Mouse (Mus musculus): ENCODE data around the gene Pias4. TPM values are rescaled to one million over a fixed set of nuclear protein-coding genes. Genes with fewer than 3 reads are reported as not detected.
"Not testable (repeated sequence)": the region's sequence is repeated elsewhere in the genome, so short reads cannot be mapped to it uniquely, and the experiment has no call there.

Gene Pias4
- 54.2 and 57.0 TPM in 2 replicates for polyA plus RNA-seq (2015; fragmentation: Nextera tagmentation; extraction: Ambion mirVana)

DNA sequence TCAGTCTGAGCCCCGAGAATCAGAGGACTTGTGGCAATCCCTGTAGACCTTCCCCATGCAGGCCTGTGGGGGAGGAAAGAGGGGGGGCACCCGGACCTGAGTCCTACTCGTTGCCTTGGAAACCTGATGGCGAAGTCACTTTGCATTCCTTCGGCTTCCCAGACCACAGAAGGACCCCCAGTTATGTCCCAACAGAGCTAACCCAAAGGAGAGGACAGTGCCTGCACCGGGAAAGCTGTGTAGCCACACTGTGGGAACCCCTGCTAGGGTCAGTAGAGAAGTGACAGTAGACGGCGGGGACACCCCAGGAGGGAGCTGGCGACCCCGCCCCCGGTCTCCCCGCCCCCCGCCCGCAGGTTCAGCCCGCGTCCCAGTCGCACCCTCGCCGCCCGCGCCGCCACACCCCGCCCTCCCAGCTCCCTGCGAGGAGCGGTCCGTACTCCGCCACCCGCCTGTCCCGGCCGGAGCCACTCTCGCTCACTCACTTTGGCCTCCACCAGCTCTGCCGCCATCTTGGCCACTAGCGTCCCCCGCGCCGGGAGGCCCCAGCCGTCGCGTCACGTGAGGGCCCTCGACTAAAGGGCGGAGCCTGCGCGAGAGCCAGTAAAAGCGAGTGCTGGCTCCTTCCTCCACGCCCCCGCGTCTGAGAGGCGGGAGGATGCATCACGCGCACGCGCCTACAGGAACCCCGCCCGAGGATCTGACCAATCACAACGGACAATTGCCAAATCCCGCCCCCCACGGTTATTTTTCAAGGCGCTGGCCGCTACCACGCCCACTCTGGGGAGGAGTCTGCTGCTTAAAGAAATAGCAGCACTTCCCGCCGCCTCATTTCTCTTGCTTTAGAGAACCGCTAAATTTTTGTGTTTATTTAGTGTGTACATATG is at the start of gene Pias4:
Pias4 (minus strand) TSS at position 724 of the 887 bp plus-strand sequence.
- H3K4me1 ChIP-seq = peaks cover 29% of the 10 kb centered on the region
- H3K4me3 ChIP-seq = peak within 1 kb of the TSS; percentile 67
- peak within 1 kb of the TSS; percentile 90 for H3K4me2 ChIP-seq
- H3K27me3 ChIP-seq = no peaks in the 10 kb centered on the region
- WGBS = 1% methylated on average over 48 of the region's 64 CpGs
- peak within 1 kb of the TSS; percentile 78 for H3K9ac ChIP-seq
- peaks cover 27% of the 10 kb centered on the region for H3K36me3 ChIP-seq (ENCODE audit: poor library complexity, severe bottlenecking)
- H3K27ac ChIP-seq = peak within 1 kb of the TSS; percentile 75
- peak; percentile 89 for ATAC-seq
- no peaks in the 10 kb centered on the region for H3K9me3 ChIP-seq (replicated peaks)

DNA sequence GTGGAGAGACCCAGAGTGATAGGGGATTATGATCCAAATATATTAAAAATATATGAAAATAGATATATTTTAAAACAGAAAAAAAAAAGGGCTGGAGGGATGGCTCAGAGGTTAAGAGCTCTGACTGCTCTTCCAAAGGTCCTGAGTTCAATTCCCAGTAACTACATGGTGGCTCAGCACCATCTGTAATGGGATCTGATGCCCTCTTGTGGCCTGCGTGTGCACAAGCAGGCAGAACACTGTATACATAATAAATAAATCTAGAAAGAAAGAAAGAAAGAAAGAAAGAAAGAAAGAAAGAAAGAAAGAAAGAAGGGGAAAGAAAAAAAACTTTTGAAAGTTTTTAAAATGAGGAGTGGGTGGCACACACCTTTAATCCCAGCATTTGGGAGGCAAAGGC is 49.5 kb upstream of the Pias4 start:
- 25% methylated on average over 1 of the region's 1 CpGs for WGBS
- not testable (repeated sequence) for H3K9ac ChIP-seq; H3K27ac ChIP-seq; H3K4me1 ChIP-seq; H3K4me3 ChIP-seq; H3K9me3 ChIP-seq (replicated peaks); H3K4me2 ChIP-seq; ATAC-seq; H3K27me3 ChIP-seq
- peaks cover 90% of the 10 kb centered on the region for H3K36me3 ChIP-seq (ENCODE audit: poor library complexity, severe bottlenecking)

DNA sequence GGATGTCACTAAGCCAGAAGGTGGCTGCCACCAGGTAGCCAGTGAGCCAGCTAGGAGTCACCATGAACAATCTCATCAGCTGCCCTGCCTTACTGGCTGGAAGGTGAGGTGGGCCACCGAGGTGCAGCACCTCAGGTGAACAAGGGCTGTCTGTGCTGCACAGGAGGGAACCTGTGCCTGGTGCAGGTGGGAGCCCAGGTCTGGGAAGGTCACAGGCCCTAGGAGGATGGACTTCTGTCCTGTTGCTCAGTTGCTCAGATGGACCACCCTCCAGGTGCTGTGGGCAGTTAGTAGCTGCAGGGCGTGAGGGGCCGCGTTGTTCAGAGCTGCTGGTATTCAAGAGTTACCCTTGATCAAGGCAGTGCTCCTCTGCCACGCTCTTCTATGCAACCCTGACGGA is 49.1 kb upstream of the Pias4 start:
- Histone ChIP-seq H3K27me3 (no peaks in the 10 kb centered on the region), H3K4me3 (no peak overlapping the region), H3K27ac (no peak overlapping the region), H3K9ac (no peak overlapping the region), H3K4me1 (no peaks in the 10 kb centered on the region), H3K36me3 (ENCODE audit: poor library complexity, severe bottlenecking) (peaks cover 90% of the 10 kb centered on the region), H3K4me2 (no peak overlapping the region), H3K9me3 (replicated peaks) (peaks cover 6% of the 10 kb centered on the region; the same call in 1 of the 2 replicates)
- WGBS = 89% methylated on average over 6 of the region's 6 CpGs
- 0 out of 2 replicates have a peak, but pooled peaks have one; percentile 29 for ATAC-seq

DNA sequence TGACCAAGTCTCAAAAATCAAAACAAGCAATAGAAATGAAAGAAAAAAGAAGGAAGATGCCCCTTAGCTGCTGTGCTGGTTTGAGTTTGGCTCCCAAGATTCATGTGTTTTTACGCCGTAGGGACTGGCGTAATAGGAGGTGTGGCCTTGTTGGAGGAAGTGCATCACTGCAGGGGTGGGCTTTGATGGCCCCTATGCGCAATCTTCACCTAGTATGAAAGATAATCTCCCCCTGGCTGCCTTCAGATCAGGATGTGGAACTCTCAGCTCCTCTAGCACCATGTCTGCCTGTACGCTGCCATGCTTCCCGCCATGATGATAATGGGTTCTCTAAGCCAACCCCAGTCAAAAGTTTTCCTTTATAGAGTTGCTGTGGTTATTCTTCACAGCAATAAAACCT is 48.5 kb upstream of the Pias4 start:
- WGBS = 88% methylated on average over 6 of the region's 6 CpGs
- Histone ChIP-seq H3K4me2 (no peak overlapping the region), H3K9me3 (replicated peaks) (peaks cover 6% of the 10 kb centered on the region; the same call in 1 of the 2 replicates), H3K4me1 (no peaks in the 10 kb centered on the region), H3K36me3 (ENCODE audit: poor library complexity, severe bottlenecking) (peaks cover 90% of the 10 kb centered on the region), H3K27ac (no peak overlapping the region), H3K9ac (no peak overlapping the region), H3K27me3 (no peaks in the 10 kb centered on the region), H3K4me3 (no peak overlapping the region)
- ATAC-seq = no peak

DNA sequence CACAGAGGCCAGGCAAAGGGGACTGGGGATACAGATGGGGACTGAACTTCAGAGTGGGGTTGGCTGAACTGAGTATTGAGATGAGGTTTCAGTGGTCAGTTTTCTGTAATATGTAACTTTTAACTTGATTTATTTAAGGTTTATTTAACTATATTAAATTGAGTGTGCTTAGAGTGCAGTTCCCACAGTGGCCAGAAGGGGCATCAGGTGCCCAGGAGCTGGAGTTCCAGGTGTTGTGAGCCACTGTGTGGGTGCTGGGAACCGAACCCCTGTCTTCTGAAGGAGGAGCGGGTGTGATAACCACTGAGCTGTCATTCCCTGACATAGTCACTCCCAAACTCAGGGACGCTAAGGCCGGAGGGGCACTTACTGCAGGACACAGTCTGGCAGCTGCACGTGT is 42.4 kb upstream of the Pias4 start:
- no peak for ATAC-seq
- 93% methylated on average over 5 of the region's 5 CpGs for WGBS

DNA sequence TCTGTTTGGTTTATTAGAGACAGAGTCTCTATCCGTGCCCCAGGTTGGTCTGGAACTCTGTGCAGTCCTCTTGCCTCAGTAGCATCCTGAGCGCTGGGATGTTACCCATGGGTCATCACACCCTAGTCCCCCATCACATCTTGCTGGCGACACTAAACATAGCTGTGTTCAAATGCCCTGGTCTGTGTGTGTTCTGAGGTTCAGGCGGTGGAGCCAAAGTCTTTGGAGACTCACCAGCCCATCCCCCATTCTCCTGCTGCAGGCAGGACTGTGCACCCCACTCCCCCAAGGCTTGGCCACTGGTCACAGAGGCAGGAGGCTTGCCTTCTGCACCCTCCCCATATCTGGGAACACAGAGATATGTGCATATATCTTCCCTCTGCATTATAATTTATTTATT is 36.4 kb upstream of the Pias4 start:
- no peak overlapping the region for H3K27ac ChIP-seq
- H3K9me3 ChIP-seq (replicated peaks) = no peaks in the 10 kb centered on the region
- H3K4me3 ChIP-seq = no peak overlapping the region
- H3K27me3 ChIP-seq = 0 out of 2 replicates have a peak, but pooled peaks cover 9% of the 10 kb centered on the region
- no peak overlapping the region for H3K4me2 ChIP-seq
- ATAC-seq = peak; percentile 19; the same call in 1 of the 2 replicates
- no peak overlapping the region; the same call in 1 of the 2 replicates for H3K9ac ChIP-seq
- H3K4me1 ChIP-seq = no peaks in the 10 kb centered on the region
- WGBS = 72% methylated on average over 4 of the region's 4 CpGs
- H3K36me3 ChIP-seq (ENCODE audit: poor library complexity, severe bottlenecking) = peaks cover 35% of the 10 kb centered on the region

More for the DNA sequence above, 42.4 kb upstream of the Pias4 start:
- H3K4me3 ChIP-seq = no peak overlapping the region
- no peaks in the 10 kb centered on the region for H3K27me3 ChIP-seq
- peaks cover 12% of the 10 kb centered on the region for H3K9me3 ChIP-seq (replicated peaks)
- no peaks in the 10 kb centered on the region for H3K4me1 ChIP-seq
- H3K27ac ChIP-seq = no peak overlapping the region
- peaks cover 90% of the 10 kb centered on the region for H3K36me3 ChIP-seq (ENCODE audit: poor library complexity, severe bottlenecking)
- H3K9ac ChIP-seq = no peak overlapping the region
- no peak overlapping the region for H3K4me2 ChIP-seq

DNA sequence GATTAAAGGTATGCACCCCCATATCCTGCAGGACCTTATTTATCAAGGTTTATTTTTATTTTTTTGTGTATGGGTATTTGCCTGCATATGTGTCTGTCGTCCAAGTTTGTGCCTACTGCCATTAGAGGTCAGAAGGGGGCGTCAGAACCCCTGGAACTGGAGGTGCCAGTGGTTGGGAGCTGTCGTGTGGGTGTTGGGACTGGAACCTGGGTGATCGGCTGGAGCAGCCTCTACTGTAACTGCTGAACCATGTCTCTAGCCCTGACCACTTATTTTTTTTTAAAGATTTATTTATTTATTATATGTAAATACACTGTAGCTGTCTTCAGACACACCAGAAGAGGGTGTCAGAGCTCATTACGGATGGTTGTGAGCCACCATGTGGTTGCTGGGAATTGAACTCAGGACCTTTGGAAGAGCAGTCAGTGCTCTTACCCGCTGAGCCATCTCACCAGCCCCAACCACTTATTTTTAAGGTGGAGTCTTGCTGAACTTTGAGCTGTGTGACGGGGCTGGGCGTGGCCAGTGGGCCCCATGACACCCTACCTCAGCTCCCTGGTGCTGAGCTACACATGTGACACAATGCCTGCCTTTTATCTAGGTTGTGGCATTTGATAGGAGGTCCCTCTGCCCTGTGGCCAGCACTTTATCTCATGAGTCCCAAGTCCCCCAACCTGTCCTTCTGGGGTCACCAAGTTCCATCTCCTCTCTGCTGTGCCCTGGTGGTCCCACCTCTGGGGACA is 35.4 kb upstream of the Pias4 start:
- Histone ChIP-seq H3K27ac (no peak overlapping the region), H3K9ac (no peak overlapping the region), H3K27me3 (0 out of 2 replicates have a peak, but pooled peaks cover 9% of the 10 kb centered on the region), H3K4me1 (no peaks in the 10 kb centered on the region), H3K4me2 (no peak overlapping the region), H3K4me3 (no peak overlapping the region), H3K9me3 (replicated peaks) (no peaks in the 10 kb centered on the region), H3K36me3 (ENCODE audit: poor library complexity, severe bottlenecking) (peaks cover 27% of the 10 kb centered on the region)
- ATAC-seq = no peak
- whole genome bisulfite sequencing = 72% methylated on average over 8 of the region's 8 CpGs

DNA sequence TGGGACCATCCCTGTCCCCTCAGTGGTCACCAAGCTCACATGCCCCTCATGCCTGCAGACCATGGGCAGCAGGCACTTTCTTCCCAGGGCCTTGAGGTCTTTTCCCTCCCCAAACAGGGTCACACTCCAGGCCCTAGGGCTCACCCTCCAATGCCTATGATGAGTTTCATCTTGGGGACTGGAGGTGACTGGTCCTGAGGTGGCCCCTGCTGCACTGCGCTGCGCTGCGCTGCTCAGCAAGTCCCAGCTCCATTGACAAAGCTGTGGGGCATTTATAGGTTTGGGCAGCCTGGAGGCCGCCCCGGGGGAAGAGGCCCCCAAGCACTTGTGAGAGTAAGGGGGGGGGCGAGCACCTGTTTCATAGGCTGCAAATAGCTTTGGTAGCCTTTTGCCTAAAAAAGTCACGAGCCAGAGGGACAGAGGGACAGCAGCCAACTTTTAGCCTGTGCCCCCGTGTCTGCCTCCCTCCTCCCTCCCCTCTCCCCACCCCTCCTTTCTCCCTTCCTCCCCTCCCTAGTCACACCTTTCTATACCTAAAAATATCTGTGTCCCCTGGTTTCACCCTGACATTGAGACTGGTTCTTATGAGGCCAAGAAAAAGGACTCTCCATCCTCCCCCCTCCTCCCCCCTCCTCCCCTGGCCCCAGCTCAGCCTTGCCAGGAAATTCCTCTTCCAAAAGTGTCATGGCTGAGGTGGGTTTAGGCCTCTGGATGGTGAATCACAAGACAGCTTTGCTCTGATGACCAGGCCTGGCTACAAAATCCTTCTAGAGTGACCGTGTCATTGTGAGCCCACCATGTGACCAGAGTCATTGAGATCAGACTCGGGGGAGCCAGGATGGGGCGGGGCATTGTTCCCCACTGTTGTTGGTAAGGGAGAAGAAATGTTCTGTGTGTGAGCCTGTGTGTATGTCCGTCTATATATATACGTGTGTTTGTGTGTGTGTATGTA is 34.4 kb upstream of the Pias4 start, which contains the start of gene Nmrk2:
Nmrk2 (minus strand) TSS at position 245 of the 952 bp plus-strand sequence.
- WGBS = 65% methylated on average over 13 of the region's 13 CpGs
- H3K4me3 ChIP-seq = no peak within 1 kb of the TSS
- H3K4me1 ChIP-seq = no peaks in the 10 kb centered on the region
- no peak for ATAC-seq
- no peak within 1 kb of the TSS for H3K9ac ChIP-seq
- no peaks in the 10 kb centered on the region for H3K9me3 ChIP-seq (replicated peaks)
- no peak within 1 kb of the TSS for H3K27ac ChIP-seq
- peaks cover 14% of the 10 kb centered on the region for H3K27me3 ChIP-seq
- no peak within 1 kb of the TSS for H3K4me2 ChIP-seq
- peaks cover 18% of the 10 kb centered on the region for H3K36me3 ChIP-seq (ENCODE audit: poor library complexity, severe bottlenecking)

DNA sequence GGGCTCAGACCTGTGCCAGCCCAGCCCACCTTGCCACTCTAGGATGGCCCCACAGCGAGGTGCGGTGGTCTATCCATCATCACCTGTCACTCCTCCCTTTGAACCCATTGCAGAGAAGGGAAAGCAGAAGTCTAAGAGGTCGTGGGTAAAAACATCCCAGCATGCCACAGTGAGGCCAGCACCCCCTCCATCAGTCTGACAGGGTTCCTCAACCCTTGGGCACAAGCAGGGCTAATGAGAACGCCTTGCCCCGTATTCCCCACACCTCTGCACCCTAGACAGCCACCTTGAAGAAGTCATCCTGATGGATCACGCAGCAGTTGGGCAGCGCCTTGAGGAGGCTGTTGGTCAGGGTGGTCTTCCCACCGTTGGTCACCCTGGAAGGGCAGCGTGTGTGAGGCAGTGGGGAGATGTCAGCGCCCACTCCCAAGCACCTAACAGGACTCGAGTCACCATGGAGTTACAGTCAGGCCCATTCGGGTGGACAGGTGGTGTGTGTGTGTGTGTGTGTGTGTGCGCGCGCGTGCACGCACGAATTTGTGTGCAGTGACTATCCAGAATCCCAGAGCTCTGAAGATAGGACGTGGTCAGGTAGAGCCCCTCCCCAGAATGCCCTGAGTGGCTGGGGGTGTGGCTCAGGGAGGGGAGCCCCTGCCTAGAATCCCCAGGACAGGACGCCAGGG is 33.0 kb upstream of the Pias4 start:
- WGBS = 78% methylated on average over 20 of the region's 20 CpGs
- no peak for ATAC-seq

DNA sequence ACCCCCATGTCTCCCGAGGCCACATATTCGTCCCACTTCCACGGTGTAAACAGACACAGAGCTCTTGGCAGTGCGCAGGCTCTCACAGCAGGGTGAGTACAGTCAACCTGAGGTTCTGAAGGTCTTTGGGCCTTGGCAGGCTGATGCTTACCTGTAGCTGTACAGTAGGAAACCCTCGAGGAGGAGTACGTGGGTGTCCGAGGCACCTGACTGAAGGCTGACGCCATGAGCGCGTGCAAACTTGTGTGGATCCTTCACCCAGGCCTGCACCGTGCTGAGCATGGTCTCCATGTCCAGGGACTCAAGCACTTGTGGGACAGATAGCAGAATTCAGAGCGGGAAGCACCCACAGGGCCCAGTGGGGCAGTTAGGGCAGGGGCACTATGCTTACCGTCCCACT is 32.4 kb upstream of the Pias4 start:
- H3K36me3 ChIP-seq (ENCODE audit: poor library complexity, severe bottlenecking) = peaks cover 4% of the 10 kb centered on the region; the same call in 1 of the 2 replicates
- 84% methylated on average over 13 of the region's 13 CpGs for WGBS
- H3K4me2 ChIP-seq = no peak overlapping the region
- H3K27me3 ChIP-seq = peaks cover 33% of the 10 kb centered on the region
- no peak for ATAC-seq
- H3K4me3 ChIP-seq = no peak overlapping the region
- H3K4me1 ChIP-seq = no peaks in the 10 kb centered on the region
- H3K9me3 ChIP-seq (replicated peaks) = no peaks in the 10 kb centered on the region
- no peak overlapping the region for H3K27ac ChIP-seq
- H3K9ac ChIP-seq = 0 out of 2 replicates have a peak overlapping the region, but pooled peaks have one; percentile 9

More for the DNA sequence above, 33.0 kb upstream of the Pias4 start:
- Histone ChIP-seq H3K27me3 (peaks cover 27% of the 10 kb centered on the region), H3K27ac (no peak overlapping the region), H3K36me3 (ENCODE audit: poor library complexity, severe bottlenecking) (peaks cover 5% of the 10 kb centered on the region), H3K4me1 (no peaks in the 10 kb centered on the region), H3K9me3 (replicated peaks) (no peaks in the 10 kb centered on the region), H3K9ac (no peak overlapping the region), H3K4me2 (no peak overlapping the region), H3K4me3 (no peak overlapping the region)

DNA sequence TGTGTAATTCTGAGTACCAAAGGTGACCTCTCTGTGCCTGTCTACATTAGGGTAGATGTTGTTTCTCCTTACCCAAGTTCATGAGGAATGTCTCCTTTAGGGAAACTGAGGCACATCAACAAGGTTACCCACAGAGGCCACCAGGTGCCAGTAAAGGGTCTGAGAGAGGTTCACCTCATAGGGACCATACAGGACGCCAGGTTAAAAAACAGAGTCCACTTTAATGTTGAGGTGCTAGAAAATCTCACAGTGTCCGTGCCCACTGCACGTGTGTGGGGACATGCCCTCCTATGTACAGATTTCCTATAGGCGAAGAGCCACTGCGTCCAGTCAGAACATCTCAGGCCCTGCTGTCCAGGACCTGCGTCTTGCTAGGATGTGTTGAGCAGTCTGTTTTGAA is 31.3 kb upstream of the Pias4 start:
- no peak for ATAC-seq
- H3K27ac ChIP-seq = no peak overlapping the region
- peak overlapping the region; percentile 12; the same call in 1 of the 2 replicates for H3K9ac ChIP-seq
- peaks cover 45% of the 10 kb centered on the region for H3K27me3 ChIP-seq
- peaks cover 4% of the 10 kb centered on the region; the same call in 1 of the 2 replicates for H3K4me1 ChIP-seq
- no peak overlapping the region for H3K4me3 ChIP-seq
- no peaks in the 10 kb centered on the region for H3K9me3 ChIP-seq (replicated peaks)
- H3K4me2 ChIP-seq = no peak overlapping the region
- H3K36me3 ChIP-seq (ENCODE audit: poor library complexity, severe bottlenecking) = no peaks in the 10 kb centered on the region
- WGBS = 81% methylated on average over 6 of the region's 6 CpGs
